Mouse (Mus musculus): ENCODE data around the gene Ube2g1. TPM values are rescaled to one million over a fixed set of nuclear protein-coding genes. Genes with fewer than 3 reads are reported as not detected.

Gene Ube2g1
- total RNA-seq (2023), result 10 to 100 TPM; 29.9 to 30.1 TPM

DNA sequence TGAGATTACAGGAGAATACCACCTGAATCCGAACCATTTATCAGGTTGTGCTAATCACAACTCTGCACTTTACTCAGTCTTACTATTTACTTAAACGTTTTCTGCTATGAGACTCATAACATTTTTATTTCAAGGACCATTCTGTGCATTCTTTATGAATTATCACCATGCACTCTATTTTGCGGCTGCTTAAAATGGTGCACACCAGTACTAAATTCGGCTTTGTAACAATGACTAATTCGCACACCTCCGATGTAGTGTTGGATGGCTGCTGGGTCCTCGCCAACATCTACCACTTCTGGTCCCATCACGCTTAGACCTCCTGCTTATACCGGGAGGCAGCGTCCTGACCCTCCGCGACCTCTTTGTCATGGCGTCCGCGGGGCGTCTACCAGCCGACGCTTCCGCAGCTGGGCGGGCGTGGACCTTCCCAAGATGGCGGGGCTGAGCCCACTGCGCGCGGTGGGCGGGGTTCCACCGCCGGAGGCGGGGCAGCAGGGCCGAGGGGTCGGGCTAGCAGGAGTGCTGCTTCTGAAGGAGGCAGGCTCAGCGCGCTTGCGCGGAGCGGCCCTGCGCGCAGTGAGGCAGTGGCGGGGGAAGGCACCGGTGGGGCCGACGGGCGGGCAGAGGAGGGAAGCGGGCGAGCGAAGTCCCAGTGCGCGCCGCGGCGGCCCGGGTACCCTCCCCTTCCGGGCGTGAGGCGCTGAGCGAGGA is at the start of gene Ube2g1:
TSS of gene Ube2g1 (plus strand) at position 590 of the 714 bp plus-strand sequence.

GRCm38 (mm10) chr11:72689551-72690510 is 82.7 kb downstream of the Ube2g1 start, which contains the start of gene Ankfy1:
Gene Ankfy1 (plus strand): TSS chr11:72690006.

Other genes with a start within 250 kb of the Ube2g1 start
- gene Tekt1, start 244.8 kb upstream of the Ube2g1 start, total RNA-seq (2023), result not detected
- 1 to 10 TPM in 1 of 2 experiments, not detected in 1; 2.3 TPM for gene Smtnl2, start 195.6 kb upstream of the Ube2g1 start, total RNA-seq (2023)
- gene Ggt6, start 171.8 kb upstream of the Ube2g1 start, total RNA-seq (2023), result not detected
- 10 to 100 TPM; 69.4 to 73.1 TPM for gene Mybbp1a, start 165.9 kb upstream of the Ube2g1 start, total RNA-seq (2023)
- 1 to 10 TPM; 1.3 to 1.8 TPM for gene Spns2, start 117.4 kb upstream of the Ube2g1 start, total RNA-seq (2023)
- 10 to 100 TPM; 12.3 to 12.6 TPM for gene Spns3, start 56.8 kb upstream of the Ube2g1 start, total RNA-seq (2023)
- 10 to 100 TPM; 94.9 to 99.6 TPM for gene Ankfy1, start 82.7 kb downstream of the Ube2g1 start, total RNA-seq (2023)
- 1 to 10 TPM; 7.1 to 8.7 TPM for gene Cyb5d2, start 188.9 kb downstream of the Ube2g1 start, total RNA-seq (2023)
- gene Zzef1, start 188.9 kb downstream of the Ube2g1 start, total RNA-seq (2023), result 10 to 100 TPM; 75.8 to 78.6 TPM

Measured in monocyte, adult 59 days (primary cell).